Mouse (Mus musculus) olfactory bulb, adult 2 months (tissue): ENCODE results near the gene Tenm3.

Source experiments
- CTCF ChIP-seq: fragments of 200-500 bp; IDR thresholded peaks from 2 replicates; pipeline ENCODE4 v1.5.1; 2012; ENCODE audit warnings: low read depth, mild to moderate bottlenecking, low read length, moderate library complexity; ENCODE audit not compliant: insufficient read depth
- POLR2A ChIP-seq: fragments of 200-500 bp; IDR thresholded peaks from 2 replicates; pipeline ENCODE4 v1.6.1; 2012; ENCODE audit warnings: mild to moderate bottlenecking, low read depth, low read length, moderate library complexity; ENCODE audit not compliant: insufficient read depth

GRCm38 (mm10) chr8:48601621-48602020 lies 242.1 kb downstream of the Tenm3 start:
- TF ChIP-seq CTCF (no peak), POLR2A (no peak)
